Mouse (Mus musculus): ENCODE data around the gene Jdp2. TPM values are rescaled to one million over a fixed set of nuclear protein-coding genes. Genes with fewer than 3 reads are reported as not detected.

Gene Jdp2
- polyA plus RNA-seq (2015; fragmentation: Nextera tagmentation; extraction: Ambion mirVana), result 0.56 and 0.66 TPM in 2 replicates

DNA sequence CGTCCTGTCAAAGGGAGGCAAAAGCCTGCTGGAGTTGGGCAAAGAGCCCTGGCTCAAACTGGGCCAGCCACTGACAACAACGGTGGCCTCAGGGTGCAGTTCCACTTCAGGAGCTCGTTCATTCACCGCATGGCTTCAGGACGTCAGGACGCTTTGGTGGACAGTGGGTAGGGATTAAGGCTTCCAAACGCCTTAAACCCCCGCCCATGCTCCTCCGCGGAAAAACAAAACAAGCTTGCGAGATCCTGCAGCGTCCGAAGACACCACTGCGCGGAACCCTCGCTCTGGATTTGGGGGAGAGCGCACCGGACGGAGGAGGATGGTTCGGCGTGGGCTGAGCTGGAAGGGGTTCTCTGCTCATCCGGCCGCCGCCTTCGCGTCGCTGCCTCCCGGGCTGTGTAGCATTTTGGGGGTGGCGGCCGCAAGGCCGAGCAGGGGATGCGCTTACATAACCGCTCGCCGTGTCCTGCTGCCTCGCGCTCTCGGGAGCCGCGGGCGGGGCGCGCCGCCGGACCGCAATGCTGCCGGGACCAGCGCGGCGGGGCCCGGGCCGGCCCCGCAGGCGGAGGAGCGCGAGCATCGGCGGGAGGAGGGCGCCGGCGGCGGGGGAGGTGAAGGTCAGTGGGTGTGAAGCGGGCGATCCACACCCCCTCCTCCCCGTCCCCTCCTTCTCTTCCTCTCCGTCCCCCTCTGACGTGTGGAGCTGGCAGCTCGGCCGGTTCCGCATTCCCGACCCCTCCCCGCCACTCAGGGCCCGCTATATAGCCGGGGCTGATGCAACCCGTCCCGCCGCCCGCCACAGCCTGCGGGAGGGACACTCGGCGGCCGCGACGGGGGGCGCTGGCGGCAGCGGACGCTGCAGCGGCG lies at the start of gene Jdp2:
TSS of gene Jdp2 (plus strand) at position 417 of the 867 bp plus-strand sequence.
- Histone ChIP-seq H3K4me2 (ENCODE audit: low read length) (peak within 1 kb of the TSS; percentile 70), H3K27ac (ENCODE audit: low read length) (peak within 1 kb of the TSS; percentile 49), H3K4me1 (replicated peaks; ENCODE audit: control insufficient read depth, insufficient read depth, low read length) (peaks cover 27% of the 10 kb centered on the region), H3K9me3 (ENCODE audit: control insufficient read depth, low read length) (no peaks in the 10 kb centered on the region), H3K4me3 (replicated peaks; ENCODE audit: low read length) (peak within 1 kb of the TSS; percentile 71), H3K27me3 (replicated peaks; ENCODE audit: control insufficient read depth, insufficient read depth, low read length) (no peaks in the 10 kb centered on the region), H3K9ac (replicated peaks; ENCODE audit: low read depth, low read length) (peak within 1 kb of the TSS; percentile 63), H3K36me3 (ENCODE audit: control insufficient read depth, insufficient read depth) (no peaks in the 10 kb centered on the region)
- under 1% methylated on average over 75 of the region's 90 CpGs for whole genome bisulfite sequencing
- ATAC-seq, result peak; percentile 88

DNA sequence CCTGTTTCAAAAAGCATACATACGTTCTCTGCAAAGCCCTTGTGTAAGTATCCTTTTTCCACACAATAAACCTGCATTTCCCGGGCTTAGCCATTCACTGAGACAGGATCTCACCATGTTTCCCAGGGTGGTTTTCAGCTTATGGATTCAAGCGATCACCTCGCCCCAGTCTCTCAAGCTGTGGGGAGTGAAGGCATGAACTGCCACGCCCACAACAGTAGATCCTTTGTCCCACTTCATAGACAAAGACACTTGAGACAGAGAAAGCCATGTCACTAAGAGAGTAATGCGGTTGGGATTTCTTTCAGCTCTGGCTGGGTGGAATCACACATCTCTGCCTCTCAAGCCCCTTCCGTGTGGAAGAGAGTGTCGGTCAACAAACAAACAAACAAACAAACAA lies 49.2 kb upstream of the Jdp2 start:
- WGBS, result 67% methylated on average over 8 of the region's 8 CpGs

DNA sequence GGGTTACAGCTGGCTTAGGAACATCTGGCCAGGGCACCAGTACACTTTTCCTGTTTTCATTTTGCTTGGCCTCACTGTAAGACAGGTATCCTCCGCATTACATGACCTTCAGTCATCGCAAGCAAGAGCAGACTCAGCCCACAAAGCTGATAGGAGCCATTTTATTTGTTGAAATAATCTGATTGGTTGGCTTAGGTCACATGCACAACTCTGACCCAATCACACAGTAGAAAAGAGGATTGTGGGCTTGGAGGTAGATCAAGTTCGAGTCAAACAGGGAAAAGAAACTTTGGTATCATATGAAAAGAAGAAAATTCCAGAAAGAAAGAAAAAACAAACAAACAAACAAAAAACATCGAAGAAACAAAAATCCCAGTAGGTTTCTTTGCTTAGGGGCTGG lies 48.4 kb upstream of the Jdp2 start:
- no peak overlapping the region for H3K9ac ChIP-seq (replicated peaks; ENCODE audit: low read depth, low read length)
- H3K4me2 ChIP-seq (ENCODE audit: low read length), result no peak overlapping the region
- no peaks in the 10 kb centered on the region for H3K9me3 ChIP-seq (ENCODE audit: control insufficient read depth, low read length)
- no peak overlapping the region for H3K27ac ChIP-seq (ENCODE audit: low read length)
- ATAC-seq, result no peak
- H3K4me3 ChIP-seq (replicated peaks; ENCODE audit: low read length), result no peak overlapping the region
- H3K27me3 ChIP-seq (replicated peaks; ENCODE audit: control insufficient read depth, insufficient read depth, low read length), result no peaks in the 10 kb centered on the region
- H3K4me1 ChIP-seq (replicated peaks; ENCODE audit: control insufficient read depth, insufficient read depth, low read length), result no peaks in the 10 kb centered on the region
- no peaks in the 10 kb centered on the region for H3K36me3 ChIP-seq (ENCODE audit: control insufficient read depth, insufficient read depth)
- 91% methylated on average over 4 of the region's 4 CpGs for WGBS

More for the DNA sequence above, 49.2 kb upstream of the Jdp2 start:
- H3K36me3 ChIP-seq (ENCODE audit: control insufficient read depth, insufficient read depth), result no peaks in the 10 kb centered on the region
- no peaks in the 10 kb centered on the region for H3K4me1 ChIP-seq (replicated peaks; ENCODE audit: control insufficient read depth, insufficient read depth, low read length)
- no peak overlapping the region for H3K4me3 ChIP-seq (replicated peaks; ENCODE audit: low read length)
- no peak overlapping the region for H3K9ac ChIP-seq (replicated peaks; ENCODE audit: low read depth, low read length)
- H3K27ac ChIP-seq (ENCODE audit: low read length), result no peak overlapping the region
- no peak for ATAC-seq
- H3K4me2 ChIP-seq (ENCODE audit: low read length), result no peak overlapping the region
- no peaks in the 10 kb centered on the region for H3K27me3 ChIP-seq (replicated peaks; ENCODE audit: control insufficient read depth, insufficient read depth, low read length)
- no peaks in the 10 kb centered on the region for H3K9me3 ChIP-seq (ENCODE audit: control insufficient read depth, low read length)

DNA sequence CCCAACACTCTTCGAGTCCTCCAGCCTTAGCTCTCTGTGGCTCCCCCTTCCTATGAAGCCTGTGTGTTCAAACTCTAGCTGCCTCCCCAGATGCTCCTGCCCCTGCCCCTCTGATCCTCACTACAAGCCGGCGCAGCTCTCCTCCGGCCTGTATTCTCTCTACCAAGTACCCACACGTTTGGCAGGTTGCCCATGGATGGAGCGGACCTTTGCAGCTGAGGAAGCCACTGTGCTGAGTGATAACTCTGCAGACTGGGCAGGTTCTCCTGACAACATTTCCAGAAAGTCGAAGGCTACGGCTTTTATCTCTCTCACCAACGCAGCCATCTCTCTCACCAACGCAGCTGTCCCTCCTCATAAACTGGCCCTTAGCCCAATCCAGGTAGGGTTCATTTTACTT lies 39.5 kb upstream of the Jdp2 start:
- Histone ChIP-seq H3K4me3 (replicated peaks; ENCODE audit: low read length) (no peak overlapping the region), H3K9me3 (ENCODE audit: control insufficient read depth, low read length) (no peaks in the 10 kb centered on the region), H3K27me3 (replicated peaks; ENCODE audit: control insufficient read depth, insufficient read depth, low read length) (no peaks in the 10 kb centered on the region), H3K27ac (ENCODE audit: low read length) (no peak overlapping the region), H3K9ac (replicated peaks; ENCODE audit: low read depth, low read length) (no peak overlapping the region), H3K4me1 (replicated peaks; ENCODE audit: control insufficient read depth, insufficient read depth, low read length) (no peaks in the 10 kb centered on the region), H3K36me3 (ENCODE audit: control insufficient read depth, insufficient read depth) (no peaks in the 10 kb centered on the region), H3K4me2 (ENCODE audit: low read length) (no peak overlapping the region)
- no peak for ATAC-seq
- WGBS, result 85% methylated on average over 10 of the region's 10 CpGs

DNA sequence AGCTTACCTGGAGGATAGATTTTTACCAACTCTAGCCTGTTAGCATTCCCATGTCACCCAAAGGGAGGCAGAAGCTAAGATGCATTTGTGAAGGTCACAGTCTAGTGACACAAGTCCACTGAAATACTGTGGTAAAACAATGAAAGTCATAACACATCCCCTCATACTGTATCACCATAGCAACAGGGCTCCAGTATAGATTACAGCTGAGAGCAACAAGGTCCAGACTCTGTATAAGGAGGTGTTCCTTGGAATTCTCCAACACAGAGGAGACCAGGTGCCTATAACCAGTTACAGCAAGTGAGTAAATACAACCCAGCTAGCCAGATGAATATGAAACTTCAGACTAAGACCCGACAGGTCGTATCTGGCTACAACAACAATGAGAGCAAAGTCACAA lies 33.4 kb upstream of the Jdp2 start:
- no peak for ATAC-seq
- Histone ChIP-seq H3K4me3 (replicated peaks; ENCODE audit: low read length) (no peak overlapping the region), H3K27ac (ENCODE audit: low read length) (no peak overlapping the region), H3K27me3 (replicated peaks; ENCODE audit: control insufficient read depth, insufficient read depth, low read length) (no peaks in the 10 kb centered on the region), H3K9ac (replicated peaks; ENCODE audit: low read depth, low read length) (no peak overlapping the region), H3K9me3 (ENCODE audit: control insufficient read depth, low read length) (no peaks in the 10 kb centered on the region), H3K4me1 (replicated peaks; ENCODE audit: control insufficient read depth, insufficient read depth, low read length) (no peaks in the 10 kb centered on the region), H3K4me2 (ENCODE audit: low read length) (no peak overlapping the region), H3K36me3 (ENCODE audit: control insufficient read depth, insufficient read depth) (no peaks in the 10 kb centered on the region)
- 90% methylated on average over 2 of the region's 2 CpGs for WGBS

DNA sequence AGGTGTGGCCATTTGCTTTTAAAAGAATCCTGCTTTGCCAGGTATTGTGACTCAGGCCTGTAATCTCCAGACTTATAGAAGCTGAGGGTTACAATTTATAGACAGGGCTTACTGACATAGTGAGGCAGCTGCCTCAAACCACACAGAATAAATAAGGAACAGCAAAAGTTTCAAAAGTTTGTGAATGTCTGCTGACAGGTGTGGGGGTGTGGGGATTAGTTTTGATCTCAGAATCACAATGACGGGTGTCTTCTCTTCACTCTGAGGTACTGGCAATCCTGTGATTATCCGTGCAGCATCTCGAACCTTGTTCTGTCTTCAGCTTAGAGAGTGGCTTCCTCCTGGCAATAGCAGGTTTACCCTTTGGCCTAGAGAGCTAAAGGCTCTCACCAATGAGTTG lies 30.5 kb upstream of the Jdp2 start:
- no peak overlapping the region for H3K27ac ChIP-seq (ENCODE audit: low read length)
- H3K4me3 ChIP-seq (replicated peaks; ENCODE audit: low read length), result no peak overlapping the region
- peaks cover 3% of the 10 kb centered on the region; the same call in 1 of the 2 replicates for H3K4me1 ChIP-seq (replicated peaks; ENCODE audit: control insufficient read depth, insufficient read depth, low read length)
- WGBS, result 85% methylated on average over 3 of the region's 3 CpGs
- ATAC-seq, result no peak
- no peaks in the 10 kb centered on the region for H3K36me3 ChIP-seq (ENCODE audit: control insufficient read depth, insufficient read depth)
- no peak overlapping the region for H3K9ac ChIP-seq (replicated peaks; ENCODE audit: low read depth, low read length)
- no peak overlapping the region for H3K4me2 ChIP-seq (ENCODE audit: low read length)
- H3K27me3 ChIP-seq (replicated peaks; ENCODE audit: control insufficient read depth, insufficient read depth, low read length), result no peaks in the 10 kb centered on the region
- H3K9me3 ChIP-seq (ENCODE audit: control insufficient read depth, low read length), result no peaks in the 10 kb centered on the region

DNA sequence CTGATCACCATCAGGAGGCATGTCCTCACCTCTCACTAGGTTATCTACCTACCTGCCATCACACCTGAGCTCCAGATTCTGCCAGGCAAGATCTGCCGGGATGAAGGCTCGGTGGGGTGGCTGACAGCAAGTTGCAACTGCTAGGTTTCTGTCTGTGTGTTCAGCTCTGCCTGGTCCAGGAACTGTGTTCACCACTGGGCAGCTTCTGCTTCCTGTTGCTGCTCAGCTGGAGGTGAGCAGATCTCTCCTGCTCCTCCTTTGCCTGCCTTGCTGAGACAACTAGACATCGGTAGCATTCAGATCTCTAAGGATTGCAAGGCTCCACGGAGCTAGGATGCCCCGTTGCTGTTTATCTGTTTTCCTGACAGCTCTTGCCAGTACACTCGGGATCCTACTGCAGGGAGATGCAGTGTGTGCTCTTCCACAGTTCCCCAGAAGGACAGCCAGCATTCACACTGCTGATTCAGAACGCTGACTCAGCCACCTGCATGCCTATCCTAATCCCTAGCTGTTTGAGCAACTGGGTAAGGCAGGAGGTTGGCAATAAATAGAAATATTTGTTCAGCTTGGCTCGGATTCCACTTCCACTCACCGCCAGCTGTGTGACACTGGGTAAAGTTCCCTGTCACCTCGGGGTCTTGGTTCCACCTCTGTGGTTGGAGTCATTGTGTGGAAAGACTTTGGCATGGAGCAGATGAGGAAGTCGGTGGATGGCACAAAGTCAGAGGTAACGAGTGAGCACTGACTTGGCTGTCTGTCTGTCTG lies 29.3 kb upstream of the Jdp2 start:
- Histone ChIP-seq H3K9ac (replicated peaks; ENCODE audit: low read depth, low read length) (no peak overlapping the region), H3K36me3 (ENCODE audit: control insufficient read depth, insufficient read depth) (no peaks in the 10 kb centered on the region), H3K4me2 (ENCODE audit: low read length) (no peak overlapping the region), H3K27me3 (replicated peaks; ENCODE audit: control insufficient read depth, insufficient read depth, low read length) (no peaks in the 10 kb centered on the region), H3K4me1 (replicated peaks; ENCODE audit: control insufficient read depth, insufficient read depth, low read length) (peaks cover 3% of the 10 kb centered on the region; the same call in 1 of the 2 replicates), H3K4me3 (replicated peaks; ENCODE audit: low read length) (no peak overlapping the region), H3K9me3 (ENCODE audit: control insufficient read depth, low read length) (no peaks in the 10 kb centered on the region), H3K27ac (ENCODE audit: low read length) (no peak overlapping the region)
- ATAC-seq, result no peak
- 72% methylated on average over 12 of the region's 12 CpGs for WGBS

DNA sequence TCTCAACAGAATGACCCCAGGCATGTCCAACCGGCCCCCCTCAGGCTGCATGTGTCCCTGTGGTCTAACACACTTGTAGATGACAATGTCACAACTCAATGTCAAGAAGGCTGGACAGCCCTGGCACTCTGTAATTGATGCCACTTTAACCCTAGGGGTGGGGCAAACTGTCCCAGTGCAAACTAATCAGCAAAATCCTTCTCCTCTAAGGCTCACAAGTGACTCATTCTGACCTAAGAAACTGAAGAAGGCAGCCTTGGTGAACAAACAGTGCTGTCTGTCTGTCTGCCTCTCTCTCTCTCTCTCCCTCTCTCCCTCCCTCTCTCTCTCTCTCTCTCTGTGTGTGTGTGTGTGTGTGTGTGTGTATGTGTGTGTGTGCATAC lies 28.7 kb upstream of the Jdp2 start:
- no peak overlapping the region for H3K9ac ChIP-seq (replicated peaks; ENCODE audit: low read depth, low read length)
- no peaks in the 10 kb centered on the region for H3K27me3 ChIP-seq (replicated peaks; ENCODE audit: control insufficient read depth, insufficient read depth, low read length)
- H3K36me3 ChIP-seq (ENCODE audit: control insufficient read depth, insufficient read depth), result no peaks in the 10 kb centered on the region
- no peak overlapping the region for H3K4me3 ChIP-seq (replicated peaks; ENCODE audit: low read length)
- H3K27ac ChIP-seq (ENCODE audit: low read length), result no peak overlapping the region
- ATAC-seq, result no peak
- H3K4me1 ChIP-seq (replicated peaks; ENCODE audit: control insufficient read depth, insufficient read depth, low read length), result peaks cover 3% of the 10 kb centered on the region; the same call in 1 of the 2 replicates
- WGBS, result 95% methylated on average over 1 of the region's 1 CpGs
- no peak overlapping the region for H3K4me2 ChIP-seq (ENCODE audit: low read length)
- no peaks in the 10 kb centered on the region for H3K9me3 ChIP-seq (ENCODE audit: control insufficient read depth, low read length)

DNA sequence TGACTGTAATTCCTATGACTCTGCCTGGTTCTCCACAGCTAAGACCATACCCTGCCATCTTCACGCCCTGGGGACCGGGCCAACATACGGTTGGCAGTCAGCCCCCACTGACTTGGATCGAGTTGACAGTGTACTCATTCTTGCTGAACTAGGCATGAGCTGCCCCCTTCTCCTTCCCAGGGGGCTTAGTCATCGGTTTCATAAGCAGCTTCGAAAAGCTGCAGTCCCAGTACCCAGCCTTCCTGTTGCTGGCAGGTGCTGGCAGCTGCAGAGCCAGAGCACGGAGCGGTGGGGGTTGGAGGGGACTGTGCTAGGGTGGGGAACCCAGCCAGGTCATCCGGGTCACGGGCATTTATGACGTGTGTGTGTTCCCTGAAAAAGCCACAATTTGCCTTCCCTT lies 27.5 kb upstream of the Jdp2 start:
- Histone ChIP-seq H3K4me2 (ENCODE audit: low read length) (no peak overlapping the region), H3K9ac (replicated peaks; ENCODE audit: low read depth, low read length) (no peak overlapping the region)
- ATAC-seq, result peak; percentile 36

More for the DNA sequence above, 27.5 kb upstream of the Jdp2 start:
- no peaks in the 10 kb centered on the region for H3K36me3 ChIP-seq (ENCODE audit: control insufficient read depth, insufficient read depth)
- H3K4me3 ChIP-seq (replicated peaks; ENCODE audit: low read length), result no peak overlapping the region
- H3K27me3 ChIP-seq (replicated peaks; ENCODE audit: control insufficient read depth, insufficient read depth, low read length), result no peaks in the 10 kb centered on the region
- no peak overlapping the region for H3K27ac ChIP-seq (ENCODE audit: low read length)
- H3K4me1 ChIP-seq (replicated peaks; ENCODE audit: control insufficient read depth, insufficient read depth, low read length), result peaks cover 3% of the 10 kb centered on the region; the same call in 1 of the 2 replicates
- 71% methylated on average over 11 of the region's 11 CpGs for WGBS
- no peaks in the 10 kb centered on the region for H3K9me3 ChIP-seq (ENCODE audit: control insufficient read depth, low read length)
